Mouse (Mus musculus) kidney, postnatal 0 days (tissue): ENCODE measurements around the gene Drd5. TPM values are rescaled to one million over a fixed set of nuclear protein-coding genes. Genes with fewer than 3 reads are reported as not detected.
A peak's percentile ranks its signal among the peaks of the same experiment; 100 is the strongest.

Experiments used
- ATAC-seq: fragments of 200-750 bp; cut with Nextera tagmentation; replicated peaks from 2 replicates; pipeline ENCODE4 v1.8.0; 2017; ENCODE audit warnings: low read depth, moderate number of reproducible peaks, moderate TSS enrichment, moderate library complexity; ENCODE audit not compliant: low FRiP score
- DNase-seq: peaks from one replicate; pipeline ENCODE4 v3.0.0-alpha.2; 2016; ENCODE audit warnings: low spot score
- H3K27ac ChIP-seq: fragments of 300-500 bp; sonication (generic); 2 replicates; pipeline ENCODE4 v1.5.1; 2014; ENCODE audit warnings: mild to moderate bottlenecking
- H3K27me3 ChIP-seq: fragments of 300-500 bp; sonication (generic); 2 replicates; pipeline ENCODE4 v1.6.1; 2014; ENCODE audit warnings: low read length, mixed read lengths; ENCODE audit not compliant: insufficient read depth
- H3K36me3 ChIP-seq: fragments of 300-500 bp; sonication (generic); 2 replicates; pipeline ENCODE4 v1.6.1; 2014; ENCODE audit warnings: low read length, mixed read lengths; ENCODE audit not compliant: insufficient read depth
- H3K4me1 ChIP-seq: fragments of 300-500 bp; sonication (generic); replicated peaks from 2 replicates; pipeline ENCODE4 v1.6.1; 2014; ENCODE audit warnings: antibody characterized with exemption, low read length, mixed read lengths; ENCODE audit not compliant: insufficient read depth
- H3K4me2 ChIP-seq: fragments of 300-500 bp; sonication (generic); 2 replicates; pipeline ENCODE4 v1.6.1; 2014; ENCODE audit warnings: mild to moderate bottlenecking, low read length, moderate library complexity, mixed read lengths
- H3K4me3 ChIP-seq: fragments of 300-500 bp; sonication (generic); replicated peaks from 2 replicates; pipeline ENCODE4 v1.5.1; 2014; ENCODE audit warnings: low read depth, low read length
- H3K9ac ChIP-seq: fragments of 300-500 bp; sonication (generic); 2 replicates; pipeline ENCODE4 v1.6.1; 2014; ENCODE audit warnings: low read depth, low read length
- H3K9me3 ChIP-seq: fragments of 300-500 bp; sonication (generic); replicated peaks from 2 replicates; pipeline ENCODE4 v1.6.1; 2016; ENCODE audit warnings: low read length, inconsistent platforms, mixed read lengths
- CTCF ChIP-seq: IDR thresholded peaks from 2 replicates; pipeline ENCODE4 v1.5.1; 2016; ENCODE audit warnings: antibody characterized with exemption, low read depth, mild to moderate bottlenecking, moderate library complexity
- WGBS: fragments of 180-500 bp; shearing (Covaris S2); extraction: QIAGEN DNeasy Blood & Tissue Kit; methylation state at CpG from one replicate; pipeline ENCODE4 v1.1.7; 2014; 5-methylcytosine and 5-hydroxymethylcytosine counted together
- polyA plus RNA-seq: library from polyadenylated mRNA; unstranded; fragments of >200 nt; fragmentation: Nextera tagmentation; extraction: Ambion mirVana; gene quantifications from 2 replicates; pipeline ENCODE4 v1.2.1, GENCODE M21; 2015

Gene Drd5
- polyA plus RNA-seq, 1 experiment from 2014 or later: not detected

DNA sequence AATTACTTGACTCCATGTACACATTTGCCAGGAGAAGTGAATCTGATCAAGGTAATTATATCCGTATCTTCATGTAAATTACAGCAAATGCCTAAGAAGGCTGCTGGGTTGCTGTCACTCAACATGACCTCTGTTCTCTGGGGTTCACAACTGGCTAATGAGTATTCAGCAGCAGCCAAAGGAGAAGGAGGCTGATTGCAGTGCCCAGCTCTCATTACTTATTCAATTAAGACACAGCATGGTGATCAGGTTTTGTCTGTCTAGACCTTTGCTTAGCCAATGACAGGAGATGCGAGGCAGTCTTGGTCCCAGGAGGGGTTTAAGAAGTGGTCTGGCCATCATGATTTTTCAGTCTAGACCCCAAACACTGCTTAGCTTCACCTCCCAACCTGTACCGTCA, 23.9 kb downstream of the Drd5 start:
- H3K36me3 ChIP-seq: no peaks in the 10 kb centered on the region
- H3K4me3 ChIP-seq: no peak overlapping the region
- TF ChIP-seq CTCF: no peak
- ATAC-seq (no peak), DNase-seq (no peak)
- no peak overlapping the region for H3K4me2 ChIP-seq
- H3K27ac ChIP-seq: no peak overlapping the region
- H3K9me3 ChIP-seq: no peaks in the 10 kb centered on the region
- no peaks in the 10 kb centered on the region for H3K4me1 ChIP-seq
- no peak overlapping the region for H3K9ac ChIP-seq
- WGBS: 78% methylated on average over 3 of the region's 3 CpGs
- no peaks in the 10 kb centered on the region for H3K27me3 ChIP-seq

- Histone ChIP-seq H3K4me3 (no peak overlapping the region), H3K36me3 (no peaks in the 10 kb centered on the region)
- peak; percentile 56 for DNase-seq
Measured at GRCm38 (mm10) chr5:38346646-38347432, 27.7 kb downstream of the Drd5 start.

GRCm38 (mm10) chr5:38350351-38350929, 31.3 kb downstream of the Drd5 start:
- Histone ChIP-seq H3K4me2 (no peak overlapping the region), H3K9me3 (no peaks in the 10 kb centered on the region), H3K27ac (no peak overlapping the region), H3K4me3 (no peak overlapping the region), H3K27me3 (no peaks in the 10 kb centered on the region), H3K36me3 (no peaks in the 10 kb centered on the region), H3K4me1 (no peaks in the 10 kb centered on the region), H3K9ac (no peak overlapping the region)
- no peak for TF ChIP-seq CTCF
- WGBS: 47% methylated on average over 5 of the region's 5 CpGs
- DNase-seq (no peak), ATAC-seq (no peak)

More at GRCm38 (mm10) chr5:38346646-38347432, 27.7 kb downstream of the Drd5 start:
- TF ChIP-seq CTCF: no peak
- no peak overlapping the region for H3K4me2 ChIP-seq
- H3K9me3 ChIP-seq: no peaks in the 10 kb centered on the region
- no peaks in the 10 kb centered on the region for H3K4me1 ChIP-seq
- WGBS: 31% methylated on average over 10 of the region's 10 CpGs
- no peak overlapping the region for H3K27ac ChIP-seq
- H3K9ac ChIP-seq: no peak overlapping the region
- ATAC-seq: no peak
- H3K27me3 ChIP-seq: no peaks in the 10 kb centered on the region

DNA sequence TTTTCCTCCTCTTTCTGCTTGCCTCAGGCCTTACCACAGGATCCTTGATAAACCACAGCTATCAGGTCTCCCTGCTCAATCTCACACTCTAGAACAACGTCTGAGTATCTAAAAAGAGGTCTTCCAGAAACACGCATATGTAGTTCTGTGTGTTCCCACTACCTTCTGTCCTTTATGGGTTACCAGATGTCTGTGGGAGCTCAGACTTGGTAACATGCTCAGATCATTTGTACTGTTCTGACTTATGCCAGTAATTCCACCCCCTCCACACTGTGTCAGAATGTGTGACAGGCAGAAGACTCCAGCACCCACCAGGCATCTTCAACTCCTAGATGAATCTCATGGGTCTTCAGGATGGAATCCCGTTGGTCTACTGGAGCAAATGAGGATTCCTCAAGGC, 37.8 kb downstream of the Drd5 start:
- Histone ChIP-seq H3K36me3 (no peaks in the 10 kb centered on the region), H3K4me3 (no peak overlapping the region), H3K4me2 (no peak overlapping the region), H3K4me1 (no peaks in the 10 kb centered on the region), H3K27me3 (no peaks in the 10 kb centered on the region), H3K27ac (no peak overlapping the region), H3K9ac (no peak overlapping the region), H3K9me3 (no peaks in the 10 kb centered on the region)
- no peak for ATAC-seq
- 78% methylated on average over 3 of the region's 3 CpGs for WGBS
- DNase-seq: no peak
- TF ChIP-seq CTCF: no peak

GRCm38 (mm10) chr5:38359716-38360115, 40.5 kb downstream of the Drd5 start:
- Histone ChIP-seq H3K4me2 (no peak overlapping the region), H3K9ac (no peak overlapping the region), H3K9me3 (no peaks in the 10 kb centered on the region), H3K27me3 (no peaks in the 10 kb centered on the region), H3K4me1 (no peaks in the 10 kb centered on the region), H3K27ac (no peak overlapping the region), H3K4me3 (no peak overlapping the region), H3K36me3 (no peaks in the 10 kb centered on the region)
- no peak for TF ChIP-seq CTCF
- no peak for DNase-seq
- ATAC-seq: no peak
- WGBS: 87% methylated on average over 2 of the region's 2 CpGs

DNA sequence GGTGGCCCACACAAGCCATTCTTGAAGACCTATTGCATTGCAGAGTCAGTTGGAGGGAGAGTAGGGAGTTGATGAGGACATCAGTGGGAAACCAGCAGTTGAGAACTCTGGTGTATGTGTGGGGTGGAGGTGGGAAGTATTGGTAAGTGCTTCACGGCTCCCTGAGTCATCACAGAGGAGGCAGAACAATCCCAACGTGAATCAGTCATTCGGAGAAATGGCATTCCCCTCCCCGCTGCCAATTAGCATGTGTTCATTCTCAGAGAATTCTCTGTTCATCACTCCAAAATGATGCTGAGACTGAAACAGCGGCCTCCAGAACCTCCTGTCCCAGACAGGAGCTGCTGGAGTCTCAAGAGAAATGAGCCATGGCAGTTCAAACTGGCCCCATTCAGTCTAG, 45.2 kb downstream of the Drd5 start:
- H3K4me2 ChIP-seq: no peak overlapping the region
- no peak overlapping the region for H3K4me3 ChIP-seq
- 0 out of 2 replicates have a peak, but pooled peaks cover 7% of the 10 kb centered on the region for H3K4me1 ChIP-seq
- DNase-seq: no peak
- WGBS: 64% methylated on average over 5 of the region's 5 CpGs
- H3K9ac ChIP-seq: no peak overlapping the region
- no peaks in the 10 kb centered on the region for H3K9me3 ChIP-seq
- no peak overlapping the region for H3K27ac ChIP-seq
- no peaks in the 10 kb centered on the region for H3K27me3 ChIP-seq
- no peaks in the 10 kb centered on the region for H3K36me3 ChIP-seq
- no peak for TF ChIP-seq CTCF
- no peak for ATAC-seq
